In genomic region chr7:83751055-83751454, GRCm38 (mm10) we compare ENCODE assay signal across 20 mouse cellular contexts. TPM values are rescaled to one million over a fixed set of nuclear protein-coding genes. Genes with fewer than 3 reads are reported as not detected.
DNase-seq lines count a peak whose midpoint lies in the region; ATAC-seq and TF ChIP-seq lines count a peak whose summit lies in the region.
"Had no signal": no experiment of that assay in that cellular context is flagged by ENCODE, and none has a peak within 500 bp of the region (broad histone marks: within the 10 kb centered on the region; RNA-seq: fewer than 3 reads in every experiment).

No protein-coding gene starts in this region.

- TF ChIP-seq CTCF in midbrain, postnatal 0 days (IDR thresholded peaks at IDR 0.05) = no peak

- peaks cover 3% of the 10 kb centered on the region for H3K4me1 ChIP-seq in heart, embryonic 10.5 days
- H3K4me1 ChIP-seq in midbrain, postnatal 0 days (ENCODE audit: insufficient read depth, low read length) = no peaks in the 10 kb centered on the region
- H3K4me1 ChIP-seq in midbrain, embryonic 16.5 days (ENCODE audit: control insufficient read depth, insufficient read depth, low read length) = peaks cover 2% of the 10 kb centered on the region; the same call in 1 of the 2 replicates

- 61% methylated on average over 1 of the region's 1 CpGs for WGBS in heart, embryonic 10.5 days
- 68% methylated on average over 1 of the region's 1 CpGs for WGBS in midbrain, postnatal 0 days
- WGBS in midbrain, embryonic 16.5 days = 67% methylated on average over 1 of the region's 1 CpGs

- no peak overlapping the region for H3K4me2 ChIP-seq in midbrain, postnatal 0 days (ENCODE audit: low read depth, low read length, poor library complexity, severe bottlenecking)
- H3K4me2 ChIP-seq in midbrain, embryonic 16.5 days (ENCODE audit: low read length) = no peak overlapping the region
- H3K4me2 ChIP-seq: midbrain, embryonic 12.5 days had no signal

- DNase-seq in heart, adult 11 months = peak; percentile 15
- no peak for DNase-seq in heart, embryonic 10.5 days (ENCODE audit: low spot score)
- DNase-seq in midbrain, postnatal 0 days (ENCODE audit: low spot score) = peak; percentile 53
- peak; percentile 95 for DNase-seq in cerebellum, adult 9-11 months
- no peak for DNase-seq in gastrocnemius, postnatal 25 days
- DNase-seq in gastrocnemius, postnatal 14 days = no peak
- DNase-seq: adrenal gland, postnatal 36 days; gastrocnemius, postnatal 10 days; kidney, adult 2 months; kidney, postnatal 10 days; thymus, postnatal 36 days had no signal

- no peak overlapping the region for H3K4me3 ChIP-seq in heart, embryonic 10.5 days
- no peak overlapping the region for H3K4me3 ChIP-seq in midbrain, postnatal 0 days (ENCODE audit: low read depth, low read length)
- H3K4me3 ChIP-seq in midbrain, embryonic 16.5 days (ENCODE audit: low read depth, low read length) = no peak overlapping the region
- H3K4me3 ChIP-seq: midbrain, embryonic 12.5 days; myocyte had no signal

- no peaks in the 10 kb centered on the region for H3K36me3 ChIP-seq in heart, embryonic 10.5 days
- no peaks in the 10 kb centered on the region for H3K36me3 ChIP-seq in midbrain, postnatal 0 days (ENCODE audit: insufficient read depth, low read length)
- no peaks in the 10 kb centered on the region for H3K36me3 ChIP-seq in midbrain, embryonic 16.5 days (ENCODE audit: control insufficient read depth, insufficient read depth, low read length)
- H3K36me3 ChIP-seq: midbrain, embryonic 12.5 days had no signal

- peaks cover 3% of the 10 kb centered on the region; the same call in 1 of the 2 replicates for H3K27me3 ChIP-seq in heart, embryonic 10.5 days (ENCODE audit: insufficient read depth, poor library complexity, severe bottlenecking)
- H3K27me3 ChIP-seq in midbrain, postnatal 0 days (ENCODE audit: insufficient read depth, low read length) = no peaks in the 10 kb centered on the region
- H3K27me3 ChIP-seq in midbrain, embryonic 16.5 days (ENCODE audit: control insufficient read depth, insufficient read depth, low read depth, low read length) = no peaks in the 10 kb centered on the region
- H3K27me3 ChIP-seq: CH12.LX; midbrain, embryonic 12.5 days had no signal

- H3K9me3 ChIP-seq in heart, embryonic 10.5 days = no peaks in the 10 kb centered on the region
- H3K9me3 ChIP-seq in midbrain, postnatal 0 days (ENCODE audit: low read length) = no peaks in the 10 kb centered on the region
- H3K9me3 ChIP-seq in midbrain, embryonic 16.5 days (replicated peaks; ENCODE audit: control insufficient read depth, low read length, poor library complexity, severe bottlenecking) = no peaks in the 10 kb centered on the region
- H3K9me3 ChIP-seq: midbrain, embryonic 12.5 days had no signal

- H3K9ac ChIP-seq in midbrain, postnatal 0 days (replicated peaks; ENCODE audit: low read length, poor library complexity, severe bottlenecking) = no peak overlapping the region
- no peak overlapping the region for H3K9ac ChIP-seq in midbrain, embryonic 16.5 days (ENCODE audit: low read depth, low read length)
- H3K9ac ChIP-seq: liver, embryonic 14.5 days; midbrain, embryonic 12.5 days had no signal

- H3K27ac ChIP-seq in heart, embryonic 10.5 days = no peak overlapping the region
- no peak overlapping the region for H3K27ac ChIP-seq in midbrain, postnatal 0 days (ENCODE audit: low read depth, low read length)
- H3K27ac ChIP-seq in midbrain, embryonic 16.5 days (ENCODE audit: low read length) = no peak overlapping the region
- H3K27ac ChIP-seq: liver, embryonic 14.5 days; macrophage; midbrain, embryonic 12.5 days had no signal

- intact Hi-C loops in gastrocnemius, postnatal 14 days (cut with DNase I; ENCODE audit: low total_unique reads) = no loop called here

- ATAC-seq in midbrain, postnatal 0 days (ENCODE audit: low FRiP score) = no peak
- no peak for ATAC-seq in midbrain, embryonic 16.5 days

RNA-seq across cellular contexts. Expression of gene Il16, which starts 5.5 kb away (rescaled TPM):
- 1.7 and 2.0 TPM in 2 replicates for polyA plus RNA-seq in heart, embryonic 10.5 days (2016; fragmentation: Nextera tagmentation; extraction: Ambion mirVana)
- 0.99 and 1.7 TPM in 2 replicates for total RNA-seq in midbrain, postnatal 0 days (2014; rRNA removed)
- polyA plus RNA-seq in midbrain, postnatal 0 days (2015; fragmentation: Nextera tagmentation; extraction: Ambion mirVana) = 0.85 and 1.0 TPM in 2 replicates
- polyA plus RNA-seq in midbrain, embryonic 16.5 days (2015; fragmentation: Nextera tagmentation; extraction: Ambion mirVana) = 0.84 and 0.96 TPM in 2 replicates
- total RNA-seq in gastrocnemius, postnatal 25 days (2021) = 1 to 10 TPM; 2.4 to 2.5 TPM
- 1 to 10 TPM; 4.2 to 6.6 TPM for total RNA-seq in gastrocnemius, postnatal 14 days (2021)

RNA-seq across cellular contexts. Expression of gene Cfap161, which starts 43.6 kb away (rescaled TPM):
- 1.1 and 3.7 TPM in 2 replicates for polyA plus RNA-seq in heart, embryonic 10.5 days (2016; fragmentation: Nextera tagmentation; extraction: Ambion mirVana)
- 2.0 and 2.3 TPM in 2 replicates for total RNA-seq in midbrain, postnatal 0 days (2014; rRNA removed)
- polyA plus RNA-seq in midbrain, postnatal 0 days (2015; fragmentation: Nextera tagmentation; extraction: Ambion mirVana) = 2.1 and 2.9 TPM in 2 replicates
- 1.8 and 2.3 TPM in 2 replicates for polyA plus RNA-seq in midbrain, embryonic 16.5 days (2015; fragmentation: Nextera tagmentation; extraction: Ambion mirVana)
- not detected for total RNA-seq in gastrocnemius, postnatal 25 days (2021)
- total RNA-seq in gastrocnemius, postnatal 14 days (2021) = not detected
- total RNA-seq: gastrocnemius, postnatal 10 days; heart, adult 8-10 months; hematopoietic stem cell, adult 5-6 weeks; MEL had no signal
- polyA plus RNA-seq: kidney, adult 2 months; midbrain, embryonic 12.5 days had no signal

Comparison
In these comparisons a context has a peak if more than half of its experiments do, and no peak if none do; other contexts are left out.
1. DNase-seq: peak in heart, adult 11 months (single experiment), midbrain, postnatal 0 days (single experiment) and cerebellum, adult 9-11 months (single experiment); none in heart, embryonic 10.5 days (single experiment), gastrocnemius, postnatal 25 days (single experiment) and gastrocnemius, postnatal 14 days (single experiment).